Mouse (Mus musculus): ENCODE measurements around the gene Tldc1.
A peak's percentile ranks its signal among the peaks of the same experiment; 100 is the strongest.

Tldc1 gene

DNA sequence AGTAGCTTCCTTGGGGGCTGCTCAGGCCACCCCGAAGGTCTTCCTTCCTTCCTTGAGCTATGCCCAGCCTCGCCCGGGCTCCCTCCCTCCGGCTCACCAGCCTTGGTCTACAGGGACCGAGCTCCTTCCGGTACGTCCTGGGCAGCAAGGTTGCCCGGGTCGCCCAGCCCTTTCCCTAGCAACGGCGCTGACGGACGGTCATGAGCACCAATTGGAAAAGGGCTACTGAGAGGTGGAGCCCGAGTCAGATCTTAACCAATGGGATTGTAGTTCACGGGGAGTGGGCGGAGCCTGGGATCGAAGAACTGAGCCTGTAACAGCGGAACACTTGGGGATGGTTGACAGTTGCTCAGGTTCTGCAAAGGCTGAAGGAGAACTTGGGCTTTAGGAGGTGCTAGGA, at the start of gene Tldc1:
Tldc1 (minus strand) TSS at position 154 of the 400 bp plus-strand sequence.
- H3K4me1 ChIP-seq (replicated peaks; ENCODE audit: low read depth, low read length) = peaks cover 35% of the 10 kb centered on the region
- no peaks in the 10 kb centered on the region for H3K36me3 ChIP-seq (ENCODE audit: insufficient read depth, low read length)
- H3K27me3 ChIP-seq (ENCODE audit: insufficient read depth, low read length) = peaks cover 10% of the 10 kb centered on the region
- peak within 1 kb of the TSS; percentile 83 for H3K4me3 ChIP-seq (replicated peaks; ENCODE audit: low read length)
- TF ChIP-seq CTCF (conservative IDR thresholded peaks at IDR 0.05; ENCODE audit: low read length) (no peak), POU5F1 (IDR thresholded peaks at IDR 0.05; ENCODE audit: borderline replicate concordance, low read length) (no peak), NANOG (IDR thresholded peaks at IDR 0.05; ENCODE audit: borderline replicate concordance, low read length) (no peak)
- H3K9me3 ChIP-seq (ENCODE audit: low read length) = no peaks in the 10 kb centered on the region

DNA sequence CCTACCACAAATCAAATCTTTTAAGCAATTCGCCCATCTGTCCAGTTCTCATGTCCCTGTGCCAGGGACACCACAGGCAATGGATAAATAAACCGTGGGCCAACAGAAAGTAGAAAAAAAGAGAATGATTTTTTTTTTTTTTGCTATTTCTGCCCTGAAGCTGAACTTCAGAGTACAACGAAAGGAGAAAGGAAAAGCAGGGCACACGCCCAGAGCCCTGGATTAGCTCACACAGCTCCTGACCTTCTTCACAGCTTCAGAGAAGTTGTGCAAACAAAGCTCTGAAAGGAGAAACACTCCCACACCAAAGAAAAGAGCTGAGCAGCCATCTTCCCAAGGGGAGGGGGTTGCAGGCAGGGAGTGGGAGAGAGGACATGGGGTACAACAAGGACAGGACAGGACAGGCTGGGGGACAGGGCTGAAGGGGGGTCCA, 49.5 kb upstream of the Tldc1 start:
- peaks cover 70% of the 10 kb centered on the region for H3K4me1 ChIP-seq (replicated peaks; ENCODE audit: low read depth, low read length)
- H3K4me3 ChIP-seq (replicated peaks; ENCODE audit: low read length) = no peak overlapping the region
- H3K27me3 ChIP-seq (ENCODE audit: insufficient read depth, low read length) = peaks cover 20% of the 10 kb centered on the region
- no peaks in the 10 kb centered on the region for H3K36me3 ChIP-seq (ENCODE audit: insufficient read depth, low read length)
- H3K9me3 ChIP-seq (ENCODE audit: low read length) = no peaks in the 10 kb centered on the region
- TF ChIP-seq NANOG (IDR thresholded peaks at IDR 0.05; ENCODE audit: borderline replicate concordance, low read length) = no peak
- no peak for TF ChIP-seq POU5F1 (IDR thresholded peaks at IDR 0.05; ENCODE audit: borderline replicate concordance, low read length)
- TF ChIP-seq CTCF (conservative IDR thresholded peaks at IDR 0.05; ENCODE audit: low read length) = no peak

DNA sequence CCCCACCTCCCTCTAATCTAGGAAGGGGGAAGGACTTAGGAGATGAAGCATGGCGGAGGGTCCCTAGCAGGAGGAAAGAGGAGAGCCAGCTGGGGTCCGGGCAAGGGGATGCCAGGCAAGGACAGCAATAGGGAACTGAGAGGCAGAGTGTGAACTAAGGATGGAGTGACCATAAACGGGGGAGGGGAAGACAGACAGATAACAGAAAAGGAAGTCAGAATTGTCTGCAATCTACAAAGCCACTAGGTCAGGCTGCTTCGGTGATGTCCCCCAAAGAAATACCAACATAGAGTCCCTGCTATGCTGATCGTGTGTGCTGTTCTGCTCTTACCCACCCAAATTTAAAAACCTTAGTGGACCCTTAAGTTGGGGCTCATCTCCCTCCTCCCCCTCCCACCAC, 48.8 kb upstream of the Tldc1 start:
- Histone ChIP-seq H3K4me1 (replicated peaks; ENCODE audit: low read depth, low read length) (peaks cover 65% of the 10 kb centered on the region), H3K4me3 (replicated peaks; ENCODE audit: low read length) (no peak overlapping the region), H3K9me3 (ENCODE audit: low read length) (no peaks in the 10 kb centered on the region), H3K27me3 (ENCODE audit: insufficient read depth, low read length) (peaks cover 20% of the 10 kb centered on the region), H3K36me3 (ENCODE audit: insufficient read depth, low read length) (no peaks in the 10 kb centered on the region)
- TF ChIP-seq NANOG (IDR thresholded peaks at IDR 0.05; ENCODE audit: borderline replicate concordance, low read length) (no peak), CTCF (conservative IDR thresholded peaks at IDR 0.05; ENCODE audit: low read length) (no peak), POU5F1 (IDR thresholded peaks at IDR 0.05; ENCODE audit: borderline replicate concordance, low read length) (no peak)

DNA sequence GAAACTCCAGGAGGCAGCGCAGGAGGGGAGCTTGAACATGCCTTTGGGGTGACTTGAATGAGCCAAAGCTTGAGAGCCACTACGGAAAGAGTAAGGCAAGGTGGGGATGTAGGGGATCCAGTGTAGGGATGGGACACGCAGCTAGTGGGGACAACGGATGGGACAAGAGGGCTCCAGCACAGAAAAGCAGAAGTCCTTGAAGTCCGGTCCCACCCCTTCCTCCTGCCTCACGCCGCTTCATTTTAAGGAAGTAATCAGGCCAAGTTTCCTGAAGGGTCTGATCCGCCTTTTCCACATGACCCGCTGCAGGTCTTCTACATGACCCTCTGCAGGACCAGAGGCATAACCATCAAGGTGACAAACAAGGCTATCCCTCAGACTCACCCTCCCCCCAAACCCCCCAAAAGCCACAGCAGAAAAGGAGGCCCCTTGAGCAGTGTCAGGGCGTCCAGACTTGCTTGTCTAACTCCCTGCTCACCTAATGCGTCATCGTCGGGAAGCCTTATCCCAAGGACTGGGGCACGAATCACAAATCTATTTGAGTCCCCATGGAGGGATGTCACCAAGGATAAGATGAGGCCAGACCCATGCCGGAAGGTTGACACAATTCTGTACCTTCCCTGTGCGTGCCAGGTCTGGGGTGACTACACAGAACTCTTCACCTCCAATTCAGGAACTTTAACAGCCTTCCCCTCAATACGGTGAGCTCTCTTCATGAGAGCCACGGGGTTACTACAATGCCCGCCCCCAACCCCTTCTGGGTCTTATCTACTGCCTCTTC, 47.9 kb upstream of the Tldc1 start:
- H3K27me3 ChIP-seq (ENCODE audit: insufficient read depth, low read length) = peaks cover 20% of the 10 kb centered on the region
- H3K9me3 ChIP-seq (ENCODE audit: low read length) = no peaks in the 10 kb centered on the region
- peaks cover 57% of the 10 kb centered on the region for H3K4me1 ChIP-seq (replicated peaks; ENCODE audit: low read depth, low read length)
- no peak for TF ChIP-seq CTCF (conservative IDR thresholded peaks at IDR 0.05; ENCODE audit: low read length)
- no peak for TF ChIP-seq POU5F1 (IDR thresholded peaks at IDR 0.05; ENCODE audit: borderline replicate concordance, low read length)
- TF ChIP-seq NANOG (IDR thresholded peaks at IDR 0.05; ENCODE audit: borderline replicate concordance, low read length) = no peak
- no peaks in the 10 kb centered on the region for H3K36me3 ChIP-seq (ENCODE audit: insufficient read depth, low read length)
- H3K4me3 ChIP-seq (replicated peaks; ENCODE audit: low read length) = no peak overlapping the region

DNA sequence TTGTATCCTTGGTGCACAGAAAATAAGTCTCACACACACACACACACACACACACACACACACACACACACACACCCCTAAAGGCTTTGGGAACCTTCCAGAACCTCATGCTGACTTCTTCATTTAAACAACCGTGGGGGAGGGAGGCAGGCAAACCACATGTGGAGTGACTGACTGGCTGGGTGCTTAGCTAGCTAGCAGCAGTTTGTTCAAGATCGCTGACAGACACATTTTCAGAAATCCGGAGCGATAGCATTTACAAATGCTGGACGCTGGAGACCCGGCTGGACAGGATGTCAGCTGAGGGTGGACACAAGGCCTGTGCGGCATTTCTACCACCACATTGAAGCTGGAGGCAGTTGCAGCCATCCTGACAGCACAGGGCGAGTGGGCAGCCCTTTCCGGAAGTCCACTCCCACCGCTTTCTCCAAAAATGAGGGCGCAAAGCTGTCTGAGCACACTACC, 46.6 kb upstream of the Tldc1 start:
- Histone ChIP-seq H3K27me3 (ENCODE audit: insufficient read depth, low read length) (peaks cover 20% of the 10 kb centered on the region), H3K9me3 (ENCODE audit: low read length) (no peaks in the 10 kb centered on the region), H3K4me1 (replicated peaks; ENCODE audit: low read depth, low read length) (peaks cover 44% of the 10 kb centered on the region), H3K4me3 (replicated peaks; ENCODE audit: low read length) (no peak overlapping the region), H3K36me3 (ENCODE audit: insufficient read depth, low read length) (no peaks in the 10 kb centered on the region)
- no peak for TF ChIP-seq CTCF (conservative IDR thresholded peaks at IDR 0.05; ENCODE audit: low read length)
- TF ChIP-seq POU5F1 (IDR thresholded peaks at IDR 0.05; ENCODE audit: borderline replicate concordance, low read length) = no peak
- TF ChIP-seq NANOG (IDR thresholded peaks at IDR 0.05; ENCODE audit: borderline replicate concordance, low read length) = no peak

DNA sequence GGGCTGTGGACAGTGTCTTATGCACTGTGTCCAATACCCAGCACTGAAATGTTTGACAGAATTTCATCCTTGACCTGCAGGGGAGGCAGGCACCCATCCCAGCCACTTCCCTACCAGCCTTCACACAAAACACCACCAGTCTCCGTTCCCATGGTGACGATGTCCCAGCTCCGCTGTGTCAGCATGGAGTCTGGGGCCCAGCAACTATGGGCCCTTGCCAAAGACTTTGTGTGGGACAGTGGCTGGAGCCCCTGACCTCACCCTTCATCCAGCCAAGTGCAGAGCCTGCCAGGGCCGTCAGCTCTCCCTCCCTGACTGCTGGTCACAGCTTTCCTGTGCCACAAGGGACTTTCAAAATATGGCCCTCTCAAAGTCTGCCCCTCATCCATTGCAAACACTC, 45.9 kb upstream of the Tldc1 start:
- peaks cover 17% of the 10 kb centered on the region for H3K27me3 ChIP-seq (ENCODE audit: insufficient read depth, low read length)

DNA sequence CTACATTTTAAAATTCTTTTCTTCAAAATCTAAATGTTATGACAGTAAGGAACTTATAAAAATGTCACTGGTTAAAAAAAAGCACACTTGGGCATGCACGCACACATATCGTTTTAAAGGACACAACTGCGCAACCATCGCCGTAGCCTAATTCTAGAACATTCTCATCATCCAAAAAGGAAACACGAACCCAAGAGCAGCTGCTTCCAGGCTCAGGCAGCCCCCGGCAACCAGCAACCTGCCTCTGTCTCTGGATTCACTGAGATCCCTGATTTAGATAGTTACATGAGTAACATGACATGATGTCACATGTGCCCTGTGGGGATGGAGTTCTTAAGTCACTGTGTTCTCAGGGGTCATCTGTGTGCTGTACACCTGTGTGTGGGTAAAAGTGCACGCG, 45.1 kb upstream of the Tldc1 start:
- H3K4me3 ChIP-seq (replicated peaks; ENCODE audit: low read length) = no peak overlapping the region
- H3K36me3 ChIP-seq (ENCODE audit: insufficient read depth, low read length) = 0 out of 2 replicates have a peak, but pooled peaks cover 4% of the 10 kb centered on the region
- H3K4me1 ChIP-seq (replicated peaks; ENCODE audit: low read depth, low read length) = peaks cover 34% of the 10 kb centered on the region
- no peak for TF ChIP-seq CTCF (conservative IDR thresholded peaks at IDR 0.05; ENCODE audit: low read length)
- TF ChIP-seq NANOG (IDR thresholded peaks at IDR 0.05; ENCODE audit: borderline replicate concordance, low read length) = no peak
- no peak for TF ChIP-seq POU5F1 (IDR thresholded peaks at IDR 0.05; ENCODE audit: borderline replicate concordance, low read length)
- H3K9me3 ChIP-seq (ENCODE audit: low read length) = no peaks in the 10 kb centered on the region
- H3K27me3 ChIP-seq (ENCODE audit: insufficient read depth, low read length) = peaks cover 10% of the 10 kb centered on the region; the same call in 1 of the 2 replicates

More for the DNA sequence above, 45.9 kb upstream of the Tldc1 start:
- 0 out of 2 replicates have a peak, but pooled peaks cover 4% of the 10 kb centered on the region for H3K36me3 ChIP-seq (ENCODE audit: insufficient read depth, low read length)
- H3K9me3 ChIP-seq (ENCODE audit: low read length) = no peaks in the 10 kb centered on the region
- H3K4me3 ChIP-seq (replicated peaks; ENCODE audit: low read length) = no peak overlapping the region
- peaks cover 37% of the 10 kb centered on the region for H3K4me1 ChIP-seq (replicated peaks; ENCODE audit: low read depth, low read length)
- TF ChIP-seq NANOG (IDR thresholded peaks at IDR 0.05; ENCODE audit: borderline replicate concordance, low read length) (no peak), CTCF (conservative IDR thresholded peaks at IDR 0.05; ENCODE audit: low read length) (no peak), POU5F1 (IDR thresholded peaks at IDR 0.05; ENCODE audit: borderline replicate concordance, low read length) (no peak)

DNA sequence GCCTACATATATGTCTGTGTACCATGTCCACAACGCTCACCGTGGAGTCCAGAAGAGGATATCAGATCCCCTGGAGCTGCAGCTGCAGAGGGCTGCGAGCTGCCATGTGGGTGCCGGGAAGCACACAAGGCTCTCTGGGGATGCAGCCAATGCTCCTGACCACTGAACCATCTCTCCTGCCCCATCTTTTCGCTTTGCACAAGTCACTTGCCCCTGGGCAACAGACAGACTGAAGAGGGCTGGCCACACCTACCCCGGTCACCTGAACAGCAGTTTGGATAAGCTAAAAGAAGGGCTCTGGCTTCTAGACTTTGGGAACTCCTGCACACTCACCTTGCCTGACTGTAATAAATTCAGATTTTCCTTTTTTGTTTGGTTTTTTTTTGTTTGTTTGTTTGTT, 43.5 kb upstream of the Tldc1 start:
- Histone ChIP-seq H3K4me1 (replicated peaks; ENCODE audit: low read depth, low read length) (peaks cover 35% of the 10 kb centered on the region), H3K4me3 (replicated peaks; ENCODE audit: low read length) (no peak overlapping the region), H3K27me3 (ENCODE audit: insufficient read depth, low read length) (peaks cover 3% of the 10 kb centered on the region), H3K36me3 (ENCODE audit: insufficient read depth, low read length) (0 out of 2 replicates have a peak, but pooled peaks cover 4% of the 10 kb centered on the region), H3K9me3 (ENCODE audit: low read length) (no peaks in the 10 kb centered on the region)
- TF ChIP-seq NANOG (IDR thresholded peaks at IDR 0.05; ENCODE audit: borderline replicate concordance, low read length) (no peak), POU5F1 (IDR thresholded peaks at IDR 0.05; ENCODE audit: borderline replicate concordance, low read length) (no peak), CTCF (conservative IDR thresholded peaks at IDR 0.05; ENCODE audit: low read length) (no peak)

Measured in E14TG2a.4 (cell line).